Mouse (Mus musculus) lung, adult 2 months (tissue): ENCODE results near the gene Sirt3.

Experiments
- CTCF ChIP-seq: fragments of 200-500 bp; IDR thresholded peaks from 2 replicates; pipeline ENCODE4 v1.5.1; 2011; ENCODE audit warnings: mild to moderate bottlenecking, low read length, control low read depth; ENCODE audit not compliant: insufficient read depth
- POLR2A ChIP-seq: fragments of 200-500 bp; IDR thresholded peaks from 2 replicates; pipeline ENCODE4 v1.6.1; 2011; ENCODE audit warnings: low read depth, mild to moderate bottlenecking, control low read depth, low read length, borderline replicate concordance; ENCODE audit errors: extremely low read depth

DNA sequence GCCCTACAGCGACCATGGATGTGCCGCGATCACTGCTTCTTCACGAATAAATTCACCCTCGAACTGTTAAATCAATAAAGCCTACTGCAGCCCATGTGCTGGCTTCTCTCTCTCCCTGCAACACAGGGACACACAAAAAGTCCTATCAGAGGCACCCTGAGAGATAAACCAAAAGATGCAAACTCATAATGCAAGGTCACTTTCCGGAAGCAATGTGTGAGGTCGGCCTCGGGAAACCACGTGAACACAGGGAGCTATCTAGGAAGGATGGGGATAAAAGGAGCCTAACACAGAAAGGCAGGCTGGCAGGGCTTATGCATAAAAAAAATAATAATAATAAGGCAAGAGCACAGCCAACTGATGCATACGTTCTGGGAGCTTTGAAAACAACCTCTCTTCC, 35.4 kb downstream of the Sirt3 start:
- TF ChIP-seq CTCF = no peak
- no peak for TF ChIP-seq POLR2A
